Mouse (Mus musculus): ENCODE results near the gene Tas2r118.

Gene Tas2r118

GRCm38 (mm10) chr6:23969960-23970359, at the start of gene Tas2r118:
TSS of gene Tas2r118 (minus strand) at chr6:23970060.
- DNase-seq (ENCODE audit: low read depth, low spot score): no peak

GRCm38 (mm10) chr6:24018320-24018719, 48.5 kb upstream of the Tas2r118 start:
- DNase-seq (ENCODE audit: low read depth, low spot score): no peak

- no peak for DNase-seq (ENCODE audit: low read depth, low spot score)
Measured at GRCm38 (mm10) chr6:23993276-23993675, 23.4 kb upstream of the Tas2r118 start.

GRCm38 (mm10) chr6:23990687-23991387, 21.0 kb upstream of the Tas2r118 start:
- no peak for DNase-seq (ENCODE audit: low read depth, low spot score)

GRCm38 (mm10) chr6:23986293-23986692, 16.4 kb upstream of the Tas2r118 start:
- DNase-seq (ENCODE audit: low read depth, low spot score): no peak

- no peak for DNase-seq (ENCODE audit: low read depth, low spot score)
Measured at GRCm38 (mm10) chr6:23966980-23967379, 2.9 kb downstream of the Tas2r118 start.

- DNase-seq (ENCODE audit: low read depth, low spot score): no peak
Measured at GRCm38 (mm10) chr6:23965925-23966324, 3.9 kb downstream of the Tas2r118 start.

- no peak for DNase-seq (ENCODE audit: low read depth, low spot score)
Measured at GRCm38 (mm10) chr6:23963741-23964140, 6.1 kb downstream of the Tas2r118 start.

- DNase-seq (ENCODE audit: low read depth, low spot score): no peak
Measured at GRCm38 (mm10) chr6:23940776-23941175, 29.1 kb downstream of the Tas2r118 start.

GRCm38 (mm10) chr6:23938575-23939488, 31.0 kb downstream of the Tas2r118 start:
- no peak for DNase-seq (ENCODE audit: low read depth, low spot score)

- no peak for DNase-seq (ENCODE audit: low read depth, low spot score)
Measured at GRCm38 (mm10) chr6:23936414-23936813, 33.4 kb downstream of the Tas2r118 start.

- no peak for DNase-seq (ENCODE audit: low read depth, low spot score)
Measured at GRCm38 (mm10) chr6:23923806-23924205, 46.1 kb downstream of the Tas2r118 start.

Measured in A20 (cell line).